Mouse (Mus musculus) small intestine, adult 2 months (tissue): ENCODE measurements around the gene Ctla2a. TPM values are rescaled to one million over a fixed set of nuclear protein-coding genes. Genes with fewer than 3 reads are reported as not detected.
"Not testable (repeated sequence)": the region's sequence is repeated elsewhere in the genome, so short reads cannot be mapped to it uniquely, and the experiment has no call there.

ENCODE experiments used
- H3K27ac ChIP-seq: fragments of 200-500 bp; 2 replicates; pipeline ENCODE4 v1.5.1; 2012; ENCODE audit warnings: low read depth, low read length, control low read depth, inconsistent platforms; ENCODE audit not compliant: insufficient read depth
- H3K27me3 ChIP-seq: fragments of 200-500 bp; 2 replicates; pipeline ENCODE4 v1.6.1; 2012; ENCODE audit warnings: mild to moderate bottlenecking, moderate library complexity, low read length, inconsistent platforms; ENCODE audit not compliant: control insufficient read depth, insufficient read depth
- H3K36me3 ChIP-seq: fragments of 200-500 bp; 2 replicates; pipeline ENCODE4 v1.6.1; 2012; ENCODE audit warnings: mild to moderate bottlenecking, low read length, control low read depth, inconsistent platforms; ENCODE audit not compliant: control insufficient read depth, insufficient read depth
- H3K4me1 ChIP-seq: fragments of 200-500 bp; 2 replicates; pipeline ENCODE4 v1.6.1; 2012; ENCODE audit warnings: low read length, inconsistent platforms, mixed read lengths; ENCODE audit not compliant: control insufficient read depth, insufficient read depth, insufficient read length
- H3K4me3 ChIP-seq: fragments of 200-500 bp; 2 replicates; pipeline ENCODE4 v1.5.1; 2012; ENCODE audit warnings: low read depth, mild to moderate bottlenecking, control low read depth, inconsistent platforms, low read length, moderate library complexity
- CTCF ChIP-seq: fragments of 200-500 bp; IDR thresholded peaks from 2 replicates; pipeline ENCODE4 v1.5.1; 2012; ENCODE audit warnings: low read depth, mild to moderate bottlenecking, control low read depth, inconsistent platforms, low read length, moderate library complexity, mixed read lengths; ENCODE audit not compliant: insufficient replicate concordance, insufficient read length; ENCODE audit errors: extremely low read depth
- POLR2A ChIP-seq: fragments of 200-500 bp; IDR thresholded peaks from 2 replicates; pipeline ENCODE4 v1.6.1; 2012; ENCODE audit warnings: low read depth, mild to moderate bottlenecking, control low read depth, inconsistent platforms, low read length, moderate library complexity
- WGBS: fragments of 180-500 bp; shearing (Covaris S2); methylation state at CpG from one replicate; pipeline ENCODE4 v1.1.7; 2018; 5-methylcytosine and 5-hydroxymethylcytosine counted together
- polyA plus RNA-seq: library from polyadenylated mRNA; depleted of rRNA; stranded (reverse); fragments of >200 nt; gene quantifications from 2 replicates; pipeline ENCODE4 v1.2.3, GENCODE M21; 2012; rRNA removed

Gene Ctla2a
- polyA plus RNA-seq: 0.61 and 1.4 TPM in 2 replicates

DNA sequence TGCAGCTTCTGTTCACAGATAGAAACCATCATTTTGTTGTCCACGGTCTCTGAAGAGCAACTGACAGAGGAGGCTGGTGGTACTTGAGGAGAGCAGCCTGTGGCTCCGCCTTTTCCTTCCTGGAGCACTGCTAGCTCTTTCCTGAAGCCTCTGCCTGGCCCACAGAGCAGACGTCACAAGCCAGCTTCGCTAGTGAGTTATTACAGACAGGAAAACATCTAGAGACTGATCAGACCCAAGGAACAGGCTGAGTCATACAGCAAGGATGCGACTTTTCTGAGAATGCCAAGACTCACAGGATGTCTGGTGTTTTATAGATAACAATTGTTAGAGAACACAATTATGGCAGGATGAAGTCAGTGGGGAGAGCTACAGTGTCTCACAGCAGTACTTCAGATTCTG, at the start of gene Ctla2a, which contains the start of gene Gm49391:
Gene Ctla2a, minus strand, starts transcription at position 126 of the 402 bp plus-strand sequence.
Gene Gm49391, minus strand, starts transcription at position 72 of the 402 bp plus-strand sequence.
- no peak within 1 kb of the TSS for H3K4me3 ChIP-seq
- no peak within 1 kb of the TSS for H3K27ac ChIP-seq
- H3K4me1 ChIP-seq: no peaks in the 10 kb centered on the region
- TF ChIP-seq CTCF (no peak), POLR2A (no peak)
- H3K36me3 ChIP-seq: no peaks in the 10 kb centered on the region
- no peaks in the 10 kb centered on the region for H3K27me3 ChIP-seq
- 50% methylated on average over 5 of the region's 5 CpGs for WGBS

DNA sequence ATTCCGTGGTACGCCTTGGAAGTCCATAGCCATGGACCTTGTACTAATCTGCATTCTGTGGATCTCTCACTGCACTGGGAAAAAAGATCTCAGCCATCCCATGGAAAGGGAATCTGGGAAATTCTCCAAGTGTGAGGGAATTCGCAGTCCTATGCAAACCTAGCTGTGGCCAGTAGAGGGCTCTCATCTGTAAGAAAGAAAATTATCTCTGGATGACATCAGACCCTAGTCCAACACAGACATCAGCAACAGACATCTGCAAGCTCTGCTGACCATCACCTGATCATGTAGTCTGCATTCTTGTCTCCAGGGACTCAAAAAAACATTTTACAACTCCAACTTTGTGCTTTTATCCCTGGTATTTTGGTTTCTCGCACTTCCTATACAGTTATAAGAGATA, 35.9 kb upstream of the Ctla2a start:
- not testable (repeated sequence) for H3K27me3 ChIP-seq, H3K27ac ChIP-seq, H3K4me1 ChIP-seq, H3K4me3 ChIP-seq, H3K36me3 ChIP-seq
- 60% methylated on average over 4 of the region's 4 CpGs for WGBS

DNA sequence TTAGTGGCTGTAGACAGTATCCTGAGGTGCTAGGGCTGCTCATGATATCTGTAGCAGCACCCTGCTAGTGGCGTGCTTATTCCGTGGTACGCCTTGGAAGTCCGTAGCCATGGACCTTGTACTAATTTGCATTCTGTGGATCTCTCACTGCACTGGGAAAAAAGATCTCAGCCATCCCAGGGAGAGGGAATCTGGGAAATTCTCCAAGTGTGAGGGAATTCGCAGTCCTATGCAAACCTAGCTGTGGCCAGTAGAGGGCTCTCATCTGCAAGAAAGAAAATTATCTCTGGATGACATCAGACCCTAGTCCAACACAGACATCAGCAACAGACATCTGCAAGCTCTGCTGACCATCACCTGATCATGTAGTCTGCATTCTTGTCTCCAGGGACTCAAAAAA, 27.6 kb upstream of the Ctla2a start:
- H3K27ac ChIP-seq, H3K4me3 ChIP-seq, H3K27me3 ChIP-seq, H3K36me3 ChIP-seq, H3K4me1 ChIP-seq: not testable (repeated sequence)
- WGBS: 39% methylated on average over 5 of the region's 5 CpGs

DNA sequence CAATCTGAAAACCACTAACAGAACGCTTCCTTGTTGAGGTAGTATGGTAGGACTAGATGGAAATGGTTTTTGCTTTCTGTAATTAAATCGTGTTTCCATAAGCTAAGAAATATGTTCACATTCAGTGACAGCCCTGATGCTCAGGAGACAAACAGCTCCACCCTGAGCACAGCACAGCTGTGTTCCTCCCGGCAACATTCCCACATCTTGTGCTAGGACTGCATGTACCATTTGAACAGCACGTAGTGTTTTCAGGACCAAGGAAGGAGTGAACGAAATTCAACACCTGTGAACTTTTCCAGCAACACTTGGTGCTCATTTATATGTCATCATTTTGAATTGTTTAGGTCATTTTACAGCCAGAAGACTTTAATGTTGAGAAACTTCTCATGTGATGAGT, 25.3 kb upstream of the Ctla2a start:
- Histone ChIP-seq H3K27ac (no peak overlapping the region), H3K4me1 (no peaks in the 10 kb centered on the region), H3K4me3 (no peak overlapping the region), H3K36me3 (no peaks in the 10 kb centered on the region), H3K27me3 (no peaks in the 10 kb centered on the region)
- TF ChIP-seq POLR2A: no peak
- no peak for TF ChIP-seq CTCF
- WGBS: 60% methylated on average over 5 of the region's 5 CpGs

DNA sequence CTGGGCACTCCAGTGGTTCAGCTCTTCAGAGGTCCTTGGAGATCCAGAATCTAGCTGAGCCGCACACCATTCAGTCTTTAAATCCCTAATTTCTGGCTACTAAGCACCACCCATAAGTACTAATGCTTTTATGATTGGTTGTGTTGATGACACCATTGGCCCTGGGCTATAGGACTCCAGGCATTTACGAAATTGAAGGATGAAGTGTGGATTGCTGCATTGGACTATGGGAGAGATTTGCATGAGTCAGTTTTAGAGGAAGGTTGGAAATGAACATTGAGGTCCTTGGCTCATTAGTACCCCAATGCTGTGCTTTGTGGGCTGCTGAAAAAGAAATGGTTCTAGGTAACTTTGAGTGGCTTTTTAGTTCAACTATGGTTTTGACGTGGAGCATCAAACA, 5.5 kb upstream of the Ctla2a start, which contains the start of gene Tpbpa:
Gene Tpbpa, minus strand, starts transcription at position 101 of the 400 bp plus-strand sequence.
- H3K4me3 ChIP-seq: not testable (repeated sequence)
- 71% methylated on average over 3 of the region's 3 CpGs for WGBS

DNA sequence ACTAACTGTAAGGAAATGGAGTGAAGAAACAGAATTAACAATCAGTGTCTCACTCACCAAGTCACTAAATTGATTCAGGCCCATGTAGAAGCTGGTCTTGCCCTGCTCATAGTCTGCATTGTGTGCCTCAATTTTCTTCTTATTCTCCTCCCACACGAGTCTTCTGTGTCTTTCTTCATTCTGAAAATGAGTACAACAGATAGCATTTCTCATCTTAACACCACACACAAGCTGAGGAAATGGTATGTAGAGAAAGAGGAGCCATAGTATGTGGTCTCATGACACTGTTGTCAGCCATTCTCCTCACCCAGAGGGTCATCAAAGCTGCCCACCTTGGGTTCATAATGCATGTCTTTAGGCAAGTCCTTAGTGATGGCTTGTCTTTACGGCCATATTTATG, 935 bp downstream of the Ctla2a start, which contains the start of gene Gm49393:
Gene Gm49393, minus strand, starts transcription at position 101 of the 400 bp plus-strand sequence.
- not testable (repeated sequence) for H3K27me3 ChIP-seq, H3K36me3 ChIP-seq, H3K4me3 ChIP-seq, H3K4me1 ChIP-seq, H3K27ac ChIP-seq
- 55% methylated on average over 2 of the region's 2 CpGs for WGBS

More for the DNA sequence above, 5.5 kb upstream of the Ctla2a start, which contains the start of gene Tpbpa:
- H3K27me3 ChIP-seq, H3K36me3 ChIP-seq, H3K4me1 ChIP-seq, H3K27ac ChIP-seq: not testable (repeated sequence)

DNA sequence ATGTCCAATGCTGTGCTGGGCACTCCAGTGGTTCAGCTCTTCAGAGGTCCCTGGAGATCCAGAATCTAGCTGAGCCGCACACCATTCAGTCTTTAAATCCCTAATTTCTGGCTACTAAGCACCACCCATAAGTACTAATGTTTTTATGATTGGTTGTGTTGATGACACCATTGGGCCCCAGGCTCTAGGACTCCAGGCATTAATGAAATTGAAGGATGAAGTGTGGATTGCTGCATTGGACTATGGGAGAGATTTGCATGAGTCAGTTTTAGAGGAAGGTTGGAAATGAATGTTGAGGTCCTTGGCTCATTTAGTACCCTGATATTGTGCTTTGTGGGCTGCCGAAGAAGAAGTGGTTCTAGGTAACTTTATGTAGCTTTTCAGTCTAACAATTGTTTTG, 31.6 kb downstream of the Ctla2a start, which contains the start of gene Tpbpb:
Gene Tpbpb, minus strand, starts transcription at position 101 of the 400 bp plus-strand sequence.
- H3K27me3 ChIP-seq, H3K4me3 ChIP-seq, H3K27ac ChIP-seq, H3K36me3 ChIP-seq, H3K4me1 ChIP-seq: not testable (repeated sequence)
- WGBS: 86% methylated on average over 2 of the region's 2 CpGs

DNA sequence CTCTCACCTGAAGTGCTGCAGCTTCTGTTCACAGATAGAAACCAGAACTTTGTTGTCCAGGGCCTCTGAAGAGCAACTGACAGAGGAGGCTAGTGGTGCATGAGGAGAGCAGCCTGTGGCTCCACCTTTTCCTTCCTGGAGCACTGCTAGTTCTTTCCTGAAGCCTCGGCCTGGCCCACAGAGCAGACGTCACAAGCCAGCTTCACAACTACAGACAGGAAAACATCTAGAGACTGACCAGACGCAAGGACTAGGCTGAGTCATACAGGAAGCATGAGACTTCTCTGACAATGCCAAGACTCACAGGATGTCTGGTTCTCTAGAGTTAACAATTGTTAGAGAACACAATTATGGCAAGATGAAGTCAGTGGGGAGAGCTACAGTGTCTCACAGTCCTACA, 39.1 kb downstream of the Ctla2a start, which contains the start of gene Ctla2b:
Gene Ctla2b, minus strand, starts transcription at position 120 of the 400 bp plus-strand sequence.
- Histone ChIP-seq H3K4me3 (no peak within 1 kb of the TSS), H3K27me3 (no peaks in the 10 kb centered on the region), H3K27ac (peak within 1 kb of the TSS; percentile 32), H3K4me1 (no peaks in the 10 kb centered on the region), H3K36me3 (no peaks in the 10 kb centered on the region)
- no peak for TF ChIP-seq POLR2A
- 49% methylated on average over 3 of the region's 3 CpGs for WGBS

DNA sequence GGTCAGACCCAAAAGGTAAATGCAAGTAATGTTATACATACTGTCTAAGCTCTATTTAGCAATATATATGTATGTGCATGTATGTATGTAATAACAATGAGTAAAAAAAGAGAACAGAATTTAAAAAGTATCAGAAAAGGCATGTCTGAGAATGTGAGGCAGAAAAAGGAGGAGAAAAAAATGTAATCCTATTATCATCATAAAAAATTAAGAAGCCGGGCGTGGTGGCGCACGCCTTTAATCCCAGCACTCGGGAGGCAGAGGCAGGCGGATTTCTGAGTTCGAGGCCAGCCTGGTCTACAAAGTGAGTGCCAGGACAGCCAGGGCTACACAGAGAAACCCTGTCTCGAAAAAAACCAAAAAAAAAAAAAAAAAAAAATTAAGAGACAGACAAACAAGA, 39.6 kb downstream of the Ctla2a start, which contains the start of gene Gm49392:
Gene Gm49392, minus strand, starts transcription at position 101 of the 400 bp plus-strand sequence.
- 78% methylated on average over 8 of the region's 8 CpGs for WGBS
- peak within 1 kb of the TSS; percentile 32 for H3K27ac ChIP-seq
- H3K27me3 ChIP-seq, H3K36me3 ChIP-seq, H3K4me1 ChIP-seq, H3K4me3 ChIP-seq: not testable (repeated sequence)
